Mouse (Mus musculus): ENCODE results near the gene Arhgap10. TPM values are rescaled to one million over a fixed set of nuclear protein-coding genes. Genes with fewer than 3 reads are reported as not detected.

Gene Arhgap10
- total RNA-seq, 2 experiments from 2014 or later: 15.8 to 20.1 TPM

GRCm38 (mm10) chr8:77267941-77268405, 249.8 kb downstream of the Arhgap10 start:
- no peak for DNase-seq (ENCODE audit: low spot score in 2 of 2)
- intact Hi-C loops (cut with DNase I): no loop called here

GRCm38 (mm10) chr8:77262216-77263009, 255.3 kb downstream of the Arhgap10 start:
- intact Hi-C loops (cut with DNase I): no loop called here
- no peak for DNase-seq (ENCODE audit: low spot score in 2 of 2)

- no peak for DNase-seq (ENCODE audit: low spot score in 2 of 2)
- intact Hi-C loops (cut with DNase I): no loop called here
These were observed 256.5 kb downstream of the Arhgap10 start for GRCm38 (mm10) chr8:77261215-77261614.

- peak in 1 of 2 experiments; percentile 48 for DNase-seq (ENCODE audit: low spot score in 2 of 2)
- intact Hi-C loops (cut with DNase I): no loop called here
These were observed 260.7 kb downstream of the Arhgap10 start for GRCm38 (mm10) chr8:77257085-77257451.

GRCm38 (mm10) chr8:77256450-77257084, 261.2 kb downstream of the Arhgap10 start:
- intact Hi-C loops (cut with DNase I): no loop called here
- peak; percentile 64 to 88 for DNase-seq (ENCODE audit: low spot score in 2 of 2)

- intact Hi-C loops (cut with DNase I): no loop called here
- DNase-seq (ENCODE audit: low spot score in 2 of 2): no peak
These were observed 263.3 kb downstream of the Arhgap10 start for GRCm38 (mm10) chr8:77254466-77254865.

- no peak for DNase-seq (ENCODE audit: low spot score in 2 of 2)
- intact Hi-C loops (cut with DNase I): no loop called here
These were observed 266.6 kb downstream of the Arhgap10 start for GRCm38 (mm10) chr8:77251134-77251533.

- DNase-seq (ENCODE audit: low spot score in 2 of 2): no peak
- intact Hi-C loops (cut with DNase I): no loop called here
These were observed 267.7 kb downstream of the Arhgap10 start for GRCm38 (mm10) chr8:77250094-77250493.

GRCm38 (mm10) chr8:77241381-77241780, 276.4 kb downstream of the Arhgap10 start:
- intact Hi-C loops (cut with DNase I): no loop called here
- no peak for DNase-seq (ENCODE audit: low spot score in 2 of 2)

- no peak for DNase-seq (ENCODE audit: low spot score in 2 of 2)
- intact Hi-C loops (cut with DNase I): no loop called here
These were observed 278.3 kb downstream of the Arhgap10 start for GRCm38 (mm10) chr8:77239462-77239861.

- no peak for DNase-seq (ENCODE audit: low spot score in 2 of 2)
- intact Hi-C loops (cut with DNase I): no loop called here
These were observed 281.1 kb downstream of the Arhgap10 start for GRCm38 (mm10) chr8:77236701-77237100.

GRCm38 (mm10) chr8:77232411-77232810, 285.3 kb downstream of the Arhgap10 start:
- intact Hi-C loops (cut with DNase I): no loop called here
- DNase-seq (ENCODE audit: low spot score in 2 of 2): no peak

GRCm38 (mm10) chr8:77231834-77232233, 285.9 kb downstream of the Arhgap10 start:
- intact Hi-C loops (cut with DNase I): no loop called here
- no peak for DNase-seq (ENCODE audit: low spot score in 2 of 2)

- intact Hi-C loops (cut with DNase I): no loop called here
- no peak for DNase-seq (ENCODE audit: low spot score in 2 of 2)
These were observed 286.5 kb downstream of the Arhgap10 start for GRCm38 (mm10) chr8:77231211-77231610.

- DNase-seq (ENCODE audit: low spot score in 2 of 2): no peak
- intact Hi-C loops (cut with DNase I): no loop called here
These were observed 289.1 kb downstream of the Arhgap10 start for GRCm38 (mm10) chr8:77228688-77229087.

- intact Hi-C loops (cut with DNase I): no loop called here
- no peak for DNase-seq (ENCODE audit: low spot score in 2 of 2)
These were observed 290.0 kb downstream of the Arhgap10 start for GRCm38 (mm10) chr8:77227742-77228141.

- intact Hi-C loops (cut with DNase I): no loop called here
- no peak for DNase-seq (ENCODE audit: low spot score in 2 of 2)
These were observed 294.6 kb downstream of the Arhgap10 start for GRCm38 (mm10) chr8:77223123-77223522.

GRCm38 (mm10) chr8:77215191-77215590, 302.6 kb downstream of the Arhgap10 start:
- no peak for DNase-seq (ENCODE audit: low spot score in 2 of 2)
- intact Hi-C loops (cut with DNase I): no loop called here

GRCm38 (mm10) chr8:77214665-77215064, 303.1 kb downstream of the Arhgap10 start:
- peak; percentile 32 to 44 for DNase-seq (ENCODE audit: low spot score in 2 of 2)

GRCm38 (mm10) chr8:77213893-77214464, 303.8 kb downstream of the Arhgap10 start:
- DNase-seq (ENCODE audit: low spot score in 2 of 2): no peak
- intact Hi-C loops (cut with DNase I): no loop called here

More at GRCm38 (mm10) chr8:77214665-77215064, 303.1 kb downstream of the Arhgap10 start:
- intact Hi-C loops (cut with DNase I): no loop called here

Data from left cerebral cortex, postnatal 14 days (tissue).